Comparison of ENCODE assay signal across 10 mouse cellular contexts in the genomic region with DNA sequence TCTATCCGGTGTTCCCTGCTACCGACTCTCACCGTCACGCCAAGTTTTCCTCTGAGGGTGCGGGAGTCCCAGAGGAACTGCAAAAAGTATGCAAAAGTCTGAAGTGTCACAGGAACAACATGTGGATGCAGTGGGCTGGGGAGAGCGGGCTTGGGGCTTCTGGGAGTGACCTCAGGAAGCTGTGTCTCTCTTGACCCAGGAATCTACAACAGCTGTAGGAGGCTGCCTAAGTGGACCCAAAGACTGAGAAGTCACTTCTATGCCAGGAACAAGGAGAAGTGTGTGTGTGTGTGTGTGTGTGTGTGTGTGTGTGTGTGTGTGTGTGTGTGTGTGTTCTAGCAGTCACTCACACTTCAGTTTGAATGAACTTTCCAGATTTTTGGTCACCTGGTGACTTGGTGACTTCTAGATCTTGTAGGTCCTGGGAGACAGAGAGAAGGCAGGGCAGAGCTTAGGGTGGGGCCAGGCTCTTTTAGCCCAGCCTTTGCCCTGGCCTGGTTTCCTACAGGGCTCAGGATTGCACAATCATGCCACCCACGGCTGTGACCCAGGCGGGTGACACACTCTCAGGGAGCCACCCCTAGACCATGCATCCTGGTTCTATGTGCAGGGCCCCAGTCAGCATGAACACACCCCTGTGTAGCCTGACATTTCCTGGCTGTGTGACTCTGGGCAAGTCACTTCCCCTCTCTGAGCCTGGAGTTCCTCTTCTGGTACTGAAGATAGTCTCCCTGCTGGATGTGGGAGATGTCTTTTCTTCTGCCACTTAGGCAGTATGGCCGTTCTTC.
DNase-seq lines count a peak whose midpoint lies in the region; ATAC-seq and TF ChIP-seq lines count a peak whose summit lies in the region.
"Had no signal": no experiment of that assay in that cellular context is flagged by ENCODE, and none has a peak within 500 bp of the region (broad histone marks: within the 10 kb centered on the region; RNA-seq: fewer than 3 reads in every experiment).

No protein-coding gene starts in this region.

- H3K4me2 ChIP-seq in midbrain, postnatal 0 days (ENCODE audit: low read depth, low read length, poor library complexity, severe bottlenecking) = no peak overlapping the region
- H3K4me2 ChIP-seq in liver, embryonic 16.5 days (ENCODE audit: low read depth, low read length) = no peak overlapping the region
- H3K4me2 ChIP-seq in stomach, embryonic 15.5 days = no peak overlapping the region
- H3K4me2 ChIP-seq: heart, embryonic 13.5 days; midbrain, embryonic 12.5 days had no signal

- 0 out of 2 replicates have a peak overlapping the region, but pooled peaks have one; percentile 38 for H3K27ac ChIP-seq in midbrain, embryonic 10.5 days (replicated peaks)
- H3K27ac ChIP-seq in midbrain, postnatal 0 days (ENCODE audit: low read depth, low read length) = no peak overlapping the region
- 0 out of 2 replicates have a peak overlapping the region, but pooled peaks have one; percentile 3 for H3K27ac ChIP-seq in embryonic facial prominence, embryonic 10.5 days (replicated peaks)
- peak overlapping the region; percentile 57 for H3K27ac ChIP-seq in liver, embryonic 16.5 days (ENCODE audit: low read length)
- 0 out of 2 replicates have a peak overlapping the region, but pooled peaks have one; percentile 8 for H3K27ac ChIP-seq in stomach, embryonic 15.5 days
- H3K27ac ChIP-seq: heart, embryonic 13.5 days; midbrain, embryonic 12.5 days had no signal

- TF ChIP-seq CTCF in midbrain, postnatal 0 days (IDR thresholded peaks at IDR 0.05) = no peak

- H3K9ac ChIP-seq in midbrain, postnatal 0 days (replicated peaks; ENCODE audit: low read length, poor library complexity, severe bottlenecking) = no peak overlapping the region
- no peak overlapping the region for H3K9ac ChIP-seq in liver, embryonic 16.5 days (ENCODE audit: low read depth, low read length)
- no peak overlapping the region for H3K9ac ChIP-seq in stomach, embryonic 15.5 days
- H3K9ac ChIP-seq: midbrain, embryonic 12.5 days had no signal

- H3K27me3 ChIP-seq in midbrain, embryonic 10.5 days (ENCODE audit: low read depth, poor library complexity, severe bottlenecking) = peaks cover 3% of the 10 kb centered on the region; the same call in 1 of the 2 replicates
- no peaks in the 10 kb centered on the region for H3K27me3 ChIP-seq in midbrain, postnatal 0 days (ENCODE audit: insufficient read depth, low read length)
- H3K27me3 ChIP-seq in embryonic facial prominence, embryonic 10.5 days (replicated peaks; ENCODE audit: low read depth, poor library complexity, severe bottlenecking) = no peaks in the 10 kb centered on the region
- H3K27me3 ChIP-seq in liver, embryonic 16.5 days (ENCODE audit: control insufficient read depth, insufficient read depth, low read depth, low read length) = no peaks in the 10 kb centered on the region
- H3K27me3 ChIP-seq in stomach, embryonic 15.5 days (replicated peaks) = no peaks in the 10 kb centered on the region
- H3K27me3 ChIP-seq: heart, embryonic 13.5 days; midbrain, embryonic 12.5 days had no signal

- H3K36me3 ChIP-seq in midbrain, embryonic 10.5 days = no peaks in the 10 kb centered on the region
- no peaks in the 10 kb centered on the region for H3K36me3 ChIP-seq in midbrain, postnatal 0 days (ENCODE audit: insufficient read depth, low read length)
- H3K36me3 ChIP-seq in embryonic facial prominence, embryonic 10.5 days (replicated peaks) = no peaks in the 10 kb centered on the region
- H3K36me3 ChIP-seq in liver, embryonic 16.5 days (ENCODE audit: control insufficient read depth, insufficient read depth) = no peaks in the 10 kb centered on the region
- H3K36me3 ChIP-seq in stomach, embryonic 15.5 days = no peaks in the 10 kb centered on the region
- H3K36me3 ChIP-seq: heart, embryonic 13.5 days; midbrain, embryonic 12.5 days had no signal

- no peak overlapping the region for H3K4me3 ChIP-seq in midbrain, embryonic 10.5 days
- no peak overlapping the region for H3K4me3 ChIP-seq in midbrain, postnatal 0 days (ENCODE audit: low read depth, low read length)
- H3K4me3 ChIP-seq in embryonic facial prominence, embryonic 10.5 days = no peak overlapping the region
- H3K4me3 ChIP-seq in liver, embryonic 16.5 days (ENCODE audit: low read depth, low read length) = no peak overlapping the region
- no peak overlapping the region for H3K4me3 ChIP-seq in stomach, embryonic 15.5 days (replicated peaks)
- H3K4me3 ChIP-seq: heart, embryonic 13.5 days; midbrain, embryonic 12.5 days had no signal

- H3K4me1 ChIP-seq in midbrain, embryonic 10.5 days = peaks cover 38% of the 10 kb centered on the region
- H3K4me1 ChIP-seq in midbrain, postnatal 0 days (ENCODE audit: insufficient read depth, low read length) = no peaks in the 10 kb centered on the region
- peaks cover 37% of the 10 kb centered on the region for H3K4me1 ChIP-seq in embryonic facial prominence, embryonic 10.5 days
- peaks cover 25% of the 10 kb centered on the region for H3K4me1 ChIP-seq in liver, embryonic 16.5 days (ENCODE audit: control insufficient read depth, low read depth, low read length)
- H3K4me1 ChIP-seq in stomach, embryonic 15.5 days = peaks cover 13% of the 10 kb centered on the region

- no peak for ATAC-seq in midbrain, postnatal 0 days (ENCODE audit: low FRiP score)
- ATAC-seq in liver, embryonic 16.5 days (ENCODE audit: low read depth) = peak; percentile 81
- ATAC-seq in stomach, embryonic 15.5 days (ENCODE audit: insufficient read depth, low FRiP score, low read depth) = peak; percentile 70; the same call in 1 of the 2 replicates

- WGBS in midbrain, embryonic 10.5 days = 87% methylated on average over 9 of the region's 9 CpGs
- 88% methylated on average over 9 of the region's 9 CpGs for WGBS in midbrain, postnatal 0 days
- WGBS in embryonic facial prominence, embryonic 10.5 days = 88% methylated on average over 9 of the region's 9 CpGs
- 52% methylated on average over 9 of the region's 9 CpGs for WGBS in liver, embryonic 16.5 days (ENCODE audit: insufficient replicate concordance)
- WGBS in stomach, embryonic 15.5 days = 80% methylated on average over 9 of the region's 9 CpGs

- intact Hi-C loops in gastrocnemius, postnatal 14 days (cut with DNase I; ENCODE audit: low total_unique reads) = loop anchor here (5.0 kb wide), 1 partner anchor 72 kb away; a partner anchor contains a TSS

- H3K9me3 ChIP-seq in midbrain, embryonic 10.5 days (replicated peaks) = no peaks in the 10 kb centered on the region
- no peaks in the 10 kb centered on the region for H3K9me3 ChIP-seq in midbrain, postnatal 0 days (ENCODE audit: low read length)
- H3K9me3 ChIP-seq in embryonic facial prominence, embryonic 10.5 days = no peaks in the 10 kb centered on the region
- H3K9me3 ChIP-seq in liver, embryonic 16.5 days (replicated peaks; ENCODE audit: control insufficient read depth, low read length) = no peaks in the 10 kb centered on the region
- no peaks in the 10 kb centered on the region for H3K9me3 ChIP-seq in stomach, embryonic 15.5 days
- H3K9me3 ChIP-seq: heart, embryonic 13.5 days; midbrain, embryonic 12.5 days had no signal

- no peak for DNase-seq in midbrain, embryonic 10.5 days (ENCODE audit: low spot score)
- DNase-seq in midbrain, postnatal 0 days (ENCODE audit: low spot score) = no peak
- DNase-seq in embryonic facial prominence, embryonic 10.5 days (ENCODE audit: low spot score) = no peak
- no peak for DNase-seq in embryo, embryonic 11 days
- no peak for DNase-seq in gastrocnemius, postnatal 14 days
- DNase-seq in left cerebral cortex, adult 8-10 months (ENCODE audit: low spot score in 2 of 2) = no peak
